Mouse (Mus musculus) gastrocnemius, adult 2 months (tissue): Measurements from ENCODE around the gene Mrpl28. TPM values are rescaled to one million over a fixed set of nuclear protein-coding genes. Genes with fewer than 3 reads are reported as not detected.
A peak's percentile ranks its signal among the peaks of the same experiment; 100 is the strongest.
"Not testable (repeated sequence)": the region's sequence is repeated elsewhere in the genome, so short reads cannot be mapped to it uniquely, and the experiment has no call there.

Experiments
- DNase-seq: peaks from one replicate; pipeline ENCODE4 v3.0.0; 2022
- H3K27ac ChIP-seq: fragments of 200-600 bp; 2 replicates; pipeline ENCODE4 v1.8.1; 2022; ENCODE audit warnings: mild to moderate bottlenecking
- H3K4me3 ChIP-seq: fragments of 200-600 bp; 2 replicates; pipeline ENCODE4 v1.8.1; 2022; ENCODE audit warnings: mild to moderate bottlenecking, moderate library complexity
- CTCF ChIP-seq: fragments of 200-600 bp; IDR thresholded peaks from 2 replicates; pipeline ENCODE4 v1.8.1; 2022; ENCODE audit warnings: antibody characterized with exemption, mild to moderate bottlenecking, moderate library complexity
- intact Hi-C: fragments of 180-260 bp; cut with DNase I; formaldehyde crosslinking; loops from one replicate; pipeline ENCODE4 v1.15.1; 2025
- long read RNA-seq, 2 experiments: library from polyadenylated mRNA; stranded (forward); transcript quantifications; one replicate each; pipeline ENCODE4 v2.0.0; 2021
- total RNA-seq, 2 experiments: library from RNA; stranded (reverse); gene quantifications; 2 replicates each; pipeline ENCODE4 v1.2.3; 2021

The Mrpl28 gene
- 10 to 100 TPM; 54.1 to 73.2 TPM for total RNA-seq
- long read RNA-seq, experiment 1, transcript Mrpl28-201 (5 exons, 1,068 nt): major isoform, 95 of 100 reads
- long read RNA-seq, experiment 1, partial matches to known transcripts: 2 of 100 reads
- long read RNA-seq, experiment 1, other reads (novel, unspliced or antisense): 1 of 100 reads
- long read RNA-seq, experiment 2, transcript Mrpl28-201 (5 exons, 1,068 nt): major isoform, 122 of 130 reads
- long read RNA-seq, experiment 2, partial matches to known transcripts: 4 of 130 reads
- long read RNA-seq, experiment 2, other reads (novel, unspliced or antisense): 3 of 130 reads

- TF ChIP-seq CTCF: no peak
- intact Hi-C loops: no loop called here
These were observed at the start of gene Mrpl28 for GRCm38 (mm10) chr17:26123267-26123684. Mrpl28 (plus strand) TSS chr17:26123500.

GRCm38 (mm10) chr17:26075246-26075645, 48.1 kb upstream of the Mrpl28 start:
- intact Hi-C loops: no loop called here
- no peak for DNase-seq
- Histone ChIP-seq H3K27ac (peak overlapping the region; percentile 52), H3K4me3 (no peak overlapping the region)
- no peak for TF ChIP-seq CTCF

More at GRCm38 (mm10) chr17:26123267-26123684, at the start of gene Mrpl28:
- Histone ChIP-seq H3K27ac (peak within 1 kb of the TSS; percentile 92), H3K4me3 (peak within 1 kb of the TSS; percentile 93)
- DNase-seq: peak; percentile 95

- H3K4me3 ChIP-seq: no peak overlapping the region
- no peak for TF ChIP-seq CTCF
- intact Hi-C loops: no loop called here
- no peak for DNase-seq
- H3K27ac ChIP-seq: no peak overlapping the region
These were observed 44.4 kb upstream of the Mrpl28 start for GRCm38 (mm10) chr17:26078851-26079250.

- DNase-seq: no peak
- Histone ChIP-seq H3K27ac (no peak overlapping the region), H3K4me3 (no peak overlapping the region)
- intact Hi-C loops: no loop called here
- no peak for TF ChIP-seq CTCF
These were observed 42.4 kb upstream of the Mrpl28 start for GRCm38 (mm10) chr17:26080867-26081266.

GRCm38 (mm10) chr17:26087059-26087564, 36.2 kb upstream of the Mrpl28 start:
- Histone ChIP-seq H3K4me3 (no peak overlapping the region), H3K27ac (no peak overlapping the region)
- no peak for TF ChIP-seq CTCF
- intact Hi-C loops: no loop called here
- no peak for DNase-seq

- intact Hi-C loops: loop anchor here (1.0 to 5.0 kb wide), 3 partner anchors 49 to 198 kb away; no protein-coding TSS in a partner anchor
- Histone ChIP-seq H3K4me3 (peak within 1 kb of the TSS; percentile 73), H3K27ac (peak within 1 kb of the TSS; percentile 82)
- peak; percentile 90 for DNase-seq
- TF ChIP-seq CTCF: peak; percentile 92
These were observed 33.2 kb upstream of the Mrpl28 start, which contains the start of gene Decr2 for GRCm38 (mm10) chr17:26089905-26090632. Decr2 (minus strand) TSS chr17:26090337.

GRCm38 (mm10) chr17:26094531-26095110, 28.7 kb upstream of the Mrpl28 start:
- no peak for DNase-seq
- TF ChIP-seq CTCF: no peak
- intact Hi-C loops: loop anchor here (5.0 kb wide), 1 partner anchor 202 kb away; no protein-coding TSS in a partner anchor
- Histone ChIP-seq H3K27ac (peak overlapping the region; percentile 75), H3K4me3 (peak overlapping the region; percentile 81)

GRCm38 (mm10) chr17:26095121-26095740, 28.1 kb upstream of the Mrpl28 start, which contains the start of gene Nme4:
Nme4 (minus strand) TSS chr17:26095602.
- Histone ChIP-seq H3K27ac (peak within 1 kb of the TSS; percentile 75), H3K4me3 (peak within 1 kb of the TSS; percentile 81)
- TF ChIP-seq CTCF: no peak
- peak; percentile 61 for DNase-seq
- intact Hi-C loops: no loop called here

- no peak for DNase-seq
- no peak for TF ChIP-seq CTCF
- Histone ChIP-seq H3K27ac (no peak overlapping the region), H3K4me3 (no peak overlapping the region)
- intact Hi-C loops: no loop called here
These were observed 24.8 kb upstream of the Mrpl28 start for GRCm38 (mm10) chr17:26098461-26098860.

- intact Hi-C loops, H3K4me3 ChIP-seq, H3K27ac ChIP-seq, DNase-seq: not testable (repeated sequence)
- TF ChIP-seq CTCF: peak; percentile 62
These were observed 24.0 kb upstream of the Mrpl28 start for GRCm38 (mm10) chr17:26099316-26099715.

GRCm38 (mm10) chr17:26100166-26100565, 23.1 kb upstream of the Mrpl28 start:
- no peak for DNase-seq
- intact Hi-C loops: no loop called here
- Histone ChIP-seq H3K4me3 (no peak overlapping the region), H3K27ac (no peak overlapping the region)
- TF ChIP-seq CTCF: no peak

- Histone ChIP-seq H3K4me3 (no peak overlapping the region), H3K27ac (no peak overlapping the region)
- no peak for DNase-seq
- intact Hi-C loops: no loop called here
- no peak for TF ChIP-seq CTCF
These were observed 21.8 kb upstream of the Mrpl28 start for GRCm38 (mm10) chr17:26101478-26101877.
